Mouse (Mus musculus) heart, postnatal 14 days (tissue): ENCODE measurements around the gene Mblac2. TPM values are rescaled to one million over a fixed set of nuclear protein-coding genes. Genes with fewer than 3 reads are reported as not detected.

ENCODE experiments used
- DNase-seq, 2 experiments: peaks; one replicate each; pipeline ENCODE4 v3.0.0; 2021 to 2022
- intact Hi-C: fragments of 180-260 bp; cut with DNase I; formaldehyde crosslinking; loops from one replicate; pipeline ENCODE4 v1.15.1; 2025
- total RNA-seq, 2 experiments: library from RNA; stranded (reverse); gene quantifications; 2 replicates each; pipeline ENCODE4 v1.2.3; 2021

Gene Mblac2
- total RNA-seq, 2 experiments from 2014 or later: 2.7 to 2.8 TPM

DNA sequence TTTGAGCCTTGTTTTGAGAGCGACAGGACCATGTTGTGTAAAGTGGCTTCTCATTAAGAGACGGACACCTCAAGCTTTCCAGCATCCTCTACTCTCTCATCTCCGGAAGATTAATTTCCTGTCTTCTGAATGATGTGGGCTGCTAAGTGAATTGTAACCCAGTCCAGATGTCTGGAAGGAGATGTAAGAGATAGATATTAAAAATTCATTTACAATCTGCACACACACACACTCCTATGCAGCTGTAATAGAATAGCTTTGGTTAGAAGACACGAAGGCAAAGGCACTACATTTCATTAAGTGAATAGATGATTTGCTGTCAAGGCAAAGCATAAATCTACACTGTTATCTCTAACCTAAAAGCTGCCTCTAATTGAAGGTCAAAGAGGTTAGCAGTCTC lies 18.0 kb downstream of the Mblac2 start:
- intact Hi-C loops: no loop called here
- no peak for DNase-seq

DNA sequence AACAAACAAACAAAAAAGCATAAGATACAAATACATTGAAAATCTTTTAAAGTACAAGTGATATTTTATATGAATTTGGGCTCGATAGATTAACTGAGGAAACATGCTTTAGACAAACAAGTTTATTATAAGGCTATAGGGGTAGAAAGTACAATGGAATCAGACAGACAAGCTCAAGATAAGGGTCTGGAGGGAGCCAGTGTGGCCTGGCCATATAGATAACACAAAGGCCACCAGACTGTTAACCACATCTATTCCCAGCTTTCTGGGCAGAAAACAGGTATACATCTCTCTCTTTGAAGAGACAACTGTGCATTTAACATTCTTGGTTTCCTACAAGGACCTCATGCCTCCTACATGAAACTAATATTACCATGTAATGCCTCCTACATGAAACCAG lies 19.2 kb downstream of the Mblac2 start:
- intact Hi-C loops: no loop called here
- no peak for DNase-seq

DNA sequence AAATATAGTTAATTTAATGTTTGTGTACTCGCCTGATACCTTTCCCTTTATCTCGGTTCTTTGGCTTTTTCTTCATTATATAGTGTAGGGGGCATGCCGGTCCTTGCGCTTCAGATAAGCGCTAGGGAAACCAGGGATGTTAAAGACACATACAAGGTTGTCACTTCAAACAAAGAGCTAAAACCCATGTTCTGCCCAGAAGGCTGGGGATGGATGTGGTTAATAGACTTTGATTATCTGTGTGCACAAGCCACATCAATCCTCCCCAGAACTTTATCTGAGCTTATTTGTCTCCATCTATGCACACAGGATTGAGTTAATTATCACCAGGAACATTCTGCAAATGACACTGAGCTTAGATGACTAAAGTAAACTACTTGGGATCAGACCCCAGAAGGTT lies 25.5 kb downstream of the Mblac2 start:
- no peak for DNase-seq
- intact Hi-C loops: no loop called here

DNA sequence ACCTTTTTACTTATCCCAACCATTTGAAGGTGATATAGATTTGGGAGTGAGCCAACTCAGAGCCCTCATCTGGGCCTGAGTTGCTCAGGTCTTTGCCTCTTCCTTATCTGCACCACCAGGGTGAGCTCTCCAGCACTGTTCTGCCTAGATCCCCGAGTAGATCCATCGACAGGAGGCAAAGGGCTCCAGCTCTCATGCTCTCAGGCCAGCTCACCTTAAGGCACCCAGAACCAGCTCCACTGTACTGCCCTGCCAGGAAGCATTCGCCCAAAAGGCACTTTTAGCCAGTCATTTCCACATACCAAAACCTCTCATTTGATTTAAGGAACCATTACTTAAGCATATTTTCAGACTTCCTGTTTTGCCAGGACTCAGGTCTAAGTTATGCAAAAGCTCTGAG lies 29.8 kb downstream of the Mblac2 start:
- intact Hi-C loops: no loop called here
- DNase-seq: no peak

DNA sequence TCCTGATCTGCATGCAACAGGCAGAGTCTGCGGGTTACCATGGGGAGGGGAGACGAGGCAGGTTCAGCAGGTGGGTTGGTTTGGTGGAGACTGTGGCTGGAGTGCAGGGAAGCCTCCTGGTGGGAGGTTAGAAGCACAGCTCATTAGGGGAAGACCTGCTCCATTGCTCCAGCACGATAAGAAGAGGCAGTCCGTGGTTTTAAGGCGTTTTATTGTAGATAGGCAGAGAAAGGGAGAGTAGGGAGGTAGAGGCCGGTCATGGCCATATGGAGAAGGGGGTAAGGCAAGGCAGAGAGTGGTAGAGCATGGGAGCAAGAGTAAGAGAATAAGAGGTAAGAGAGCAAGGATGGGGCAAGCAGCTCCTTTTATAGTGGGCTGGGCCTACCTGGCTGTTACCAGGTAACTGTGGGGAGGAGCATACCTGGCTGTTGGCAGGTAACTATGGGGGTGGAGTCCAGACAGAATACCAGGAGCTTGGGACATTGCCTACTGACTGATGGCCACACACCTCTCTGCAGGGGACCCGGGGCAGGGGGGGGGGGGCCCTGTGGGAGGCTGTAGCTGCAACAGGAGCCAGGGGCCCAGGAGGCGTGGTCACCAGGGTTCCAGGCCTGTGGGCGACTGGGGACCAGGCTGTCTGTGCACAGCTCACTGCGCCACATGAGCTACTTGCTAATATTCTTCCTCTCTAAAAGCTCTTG lies 32.4 kb downstream of the Mblac2 start:
- intact Hi-C loops: no loop called here
- DNase-seq: no peak

DNA sequence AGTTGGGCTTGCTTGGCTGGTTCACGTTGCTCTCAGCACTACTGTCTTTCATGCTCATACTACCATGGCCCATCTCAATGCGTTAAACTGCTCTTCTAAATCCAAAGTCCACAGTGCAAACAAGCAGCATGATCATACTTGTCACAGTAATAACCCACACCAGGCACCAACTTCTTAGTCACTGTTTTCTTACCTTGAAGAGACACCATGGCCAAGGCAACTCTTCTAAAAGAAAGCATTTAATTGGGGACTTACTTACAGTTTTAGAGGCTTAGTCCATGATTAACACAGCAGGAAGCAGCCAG lies 32.9 kb downstream of the Mblac2 start:
- intact Hi-C loops: no loop called here
- DNase-seq: no peak

DNA sequence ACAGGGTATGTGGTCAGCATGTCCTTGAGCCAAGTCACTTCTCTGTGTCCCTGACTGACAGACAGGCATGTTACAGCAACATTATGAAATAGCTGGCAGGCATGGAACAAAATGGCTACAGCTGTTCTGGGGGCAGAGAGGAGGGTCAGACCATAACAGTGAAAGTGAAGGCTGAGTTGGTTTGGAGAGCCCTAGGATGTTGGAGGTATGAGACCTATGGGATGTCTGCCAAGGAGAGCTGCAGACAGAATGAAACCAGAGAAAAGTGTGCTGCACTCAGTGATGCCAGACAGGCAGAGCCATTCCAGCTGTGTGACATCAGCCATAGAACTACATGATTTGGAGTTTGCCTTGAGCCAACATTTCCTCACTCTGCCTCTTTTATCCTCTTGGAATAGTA lies 43.7 kb downstream of the Mblac2 start:
- intact Hi-C loops: no loop called here
- peak in 1 of 2 experiments; percentile 16 for DNase-seq

DNA sequence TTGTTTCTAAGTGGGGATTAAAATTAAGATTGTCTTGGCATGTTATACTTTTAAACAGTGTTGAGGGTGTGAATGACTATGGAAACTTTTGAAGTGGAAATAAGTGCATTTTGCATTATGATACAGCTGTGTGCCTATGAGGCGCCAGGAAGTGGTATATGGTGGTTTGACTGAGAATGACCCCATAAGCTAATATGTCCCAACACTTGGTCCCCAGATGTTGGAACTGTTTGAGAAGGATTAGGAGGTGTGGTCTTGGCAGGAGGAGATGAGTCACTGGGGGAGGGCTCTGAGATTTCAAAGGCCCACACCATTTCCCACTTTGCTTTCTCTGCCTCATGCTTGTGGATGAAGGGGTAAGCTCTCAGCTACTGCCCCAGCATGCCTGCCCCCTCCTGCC lies 44.2 kb downstream of the Mblac2 start:
- intact Hi-C loops: no loop called here

DNA sequence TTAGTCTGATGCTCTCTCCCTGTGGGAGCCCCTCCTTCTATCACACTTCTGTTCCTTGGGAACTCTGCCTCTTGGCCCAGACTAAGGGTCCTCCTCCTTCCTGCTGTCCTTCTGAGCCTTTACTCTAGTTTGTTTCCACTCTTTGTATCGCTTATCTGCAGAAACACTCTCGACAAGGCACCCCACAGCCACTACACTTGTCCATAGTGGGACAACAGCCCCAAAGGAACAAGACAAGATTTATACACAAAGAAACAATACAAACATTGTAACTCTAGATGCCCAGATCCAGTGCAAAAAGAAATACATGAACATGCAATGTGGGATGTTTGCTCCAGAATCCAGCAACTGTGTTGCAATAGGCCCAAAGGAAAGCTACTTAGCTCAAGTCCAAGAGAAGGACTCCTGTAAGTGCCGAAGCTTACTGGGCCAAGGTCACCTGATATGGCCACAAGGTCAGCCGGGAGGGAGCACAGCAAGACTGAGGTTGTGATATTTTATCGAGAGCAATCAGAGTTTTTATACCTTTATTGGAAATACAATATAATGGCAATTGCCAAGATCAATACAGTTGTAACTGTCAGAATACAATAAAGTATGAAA lies 46.0 kb downstream of the Mblac2 start:
- DNase-seq: no peak
- intact Hi-C loops: no loop called here

More for the DNA sequence above, 44.2 kb downstream of the Mblac2 start:
- no peak for DNase-seq

DNA sequence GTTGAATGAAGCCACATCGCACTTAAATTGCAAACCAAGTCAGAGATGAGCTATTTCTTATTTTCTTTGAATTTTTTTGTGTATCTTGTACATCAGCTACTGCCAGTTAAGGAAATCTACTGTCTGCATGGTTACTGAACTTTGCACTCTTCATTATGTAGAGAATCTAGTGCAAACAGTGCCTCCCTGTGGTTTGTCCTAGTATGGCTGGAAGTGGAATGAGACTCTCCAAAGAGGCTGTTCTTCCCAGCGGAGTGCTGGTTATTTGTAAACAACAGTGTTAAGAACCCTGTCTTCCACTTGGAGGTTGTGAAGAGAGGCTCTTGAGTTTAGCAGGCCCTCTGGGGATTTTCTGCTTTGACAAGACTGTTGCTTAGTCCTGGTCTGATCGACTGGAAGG lies 49.2 kb downstream of the Mblac2 start:
- intact Hi-C loops: loop anchor here (1.0 to 5.0 kb wide), 4 partner anchors 78 to 898 kb away; no protein-coding TSS in a partner anchor
- DNase-seq: peak; percentile 22 to 58

DNA sequence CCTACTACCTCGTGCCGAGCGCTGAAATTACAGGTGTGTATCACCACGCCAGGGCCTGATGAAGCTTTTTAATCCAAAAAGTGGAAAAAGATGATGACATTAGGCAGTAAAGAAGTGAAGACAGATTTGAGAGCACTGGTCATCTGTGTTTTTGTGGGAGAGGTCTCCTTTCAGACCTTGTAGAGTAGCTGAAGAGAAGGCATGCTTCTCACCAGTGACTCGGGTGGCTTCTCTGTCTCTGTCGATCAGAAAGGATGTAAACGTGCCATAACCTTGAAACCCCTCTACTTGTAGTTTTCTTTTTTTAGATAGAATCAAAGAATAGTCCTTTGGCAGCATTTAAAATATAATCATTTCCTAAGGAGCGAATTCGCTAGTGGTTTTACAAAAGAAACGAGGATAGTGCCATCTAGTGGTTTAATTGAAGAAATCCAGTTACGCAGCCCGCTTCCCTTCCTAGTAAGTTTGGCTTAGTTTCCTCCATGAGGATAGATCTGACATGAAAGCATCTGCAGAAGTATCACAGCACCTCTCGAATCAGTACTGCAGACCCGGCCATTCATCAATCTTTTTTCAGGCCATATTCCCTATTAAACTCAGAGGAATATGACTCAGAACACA lies 50.5 kb downstream of the Mblac2 start:
- DNase-seq: peak in 1 of 2 experiments; percentile 37
- intact Hi-C loops: loop anchor here (5.0 kb wide), 3 partner anchors 79 to 899 kb away; no protein-coding TSS in a partner anchor

DNA sequence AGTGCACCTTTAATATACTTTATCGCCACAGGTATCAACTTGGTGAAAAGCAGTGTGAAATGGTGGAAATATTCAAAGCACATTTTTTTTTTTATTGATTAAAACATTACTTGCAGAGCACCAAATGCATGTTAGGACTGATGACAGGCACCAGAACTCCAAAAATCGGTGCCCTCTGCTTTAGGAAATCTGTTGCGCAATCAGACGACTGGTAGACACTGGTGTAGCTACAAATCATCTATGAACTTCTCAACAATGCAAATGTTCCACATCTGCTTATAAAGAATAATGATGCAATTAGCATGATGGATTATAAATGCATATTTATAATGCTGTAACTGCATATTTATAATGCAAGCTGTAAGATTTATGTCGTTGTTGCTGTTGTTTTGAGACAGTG lies 53.0 kb downstream of the Mblac2 start:
- DNase-seq: no peak
- intact Hi-C loops: loop anchor here (5.0 kb wide), 3 partner anchors 82 to 902 kb away; no protein-coding TSS in a partner anchor

DNA sequence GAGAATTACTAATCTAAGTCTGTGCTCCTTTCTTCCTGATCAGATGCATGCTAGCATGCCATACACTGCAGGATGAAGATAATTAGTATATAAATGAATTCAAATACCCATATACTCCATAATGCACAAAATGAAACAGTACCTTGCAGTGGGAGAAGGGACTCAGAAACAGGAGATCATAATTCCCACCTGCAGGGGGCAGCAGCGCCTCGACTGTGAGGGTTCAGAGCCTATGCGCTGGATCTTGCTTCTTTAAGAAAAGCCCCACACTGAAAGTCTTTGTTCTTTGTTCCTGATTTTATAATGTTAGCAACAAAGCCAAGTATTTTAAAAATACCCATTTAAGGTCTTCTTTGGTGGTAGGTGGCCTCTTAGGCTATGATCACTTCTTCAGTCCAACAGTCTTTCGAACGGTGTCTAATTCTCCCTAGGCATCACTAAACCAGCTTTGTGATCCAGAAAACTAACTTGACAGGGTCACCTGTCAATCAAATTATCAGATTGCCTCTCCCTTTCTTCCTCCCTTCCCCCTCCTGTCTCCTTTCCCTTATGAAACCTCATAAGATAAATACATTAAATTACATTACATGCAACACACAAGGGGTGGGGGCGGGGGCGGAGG lies 56.0 kb downstream of the Mblac2 start:
- intact Hi-C loops: no loop called here
- peak; percentile 50 to 59 for DNase-seq

DNA sequence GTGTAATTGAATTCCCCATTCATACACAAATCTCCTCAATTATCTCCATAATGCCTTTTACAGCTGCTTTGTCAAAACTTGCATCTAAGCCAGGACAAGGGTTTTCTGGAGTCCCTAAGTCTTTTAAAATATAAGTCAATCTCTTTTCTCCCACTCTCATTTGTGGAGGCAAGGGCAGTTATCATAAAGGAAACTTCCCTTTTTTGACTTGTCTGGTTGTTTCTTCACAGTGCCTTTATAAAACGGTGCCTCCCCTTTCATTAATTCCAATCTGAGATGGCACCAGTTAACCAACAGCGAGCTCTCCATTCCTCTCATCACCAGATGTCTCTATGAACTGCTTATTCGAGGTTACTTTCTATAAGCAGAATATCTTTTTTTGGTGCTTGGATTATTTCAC lies 65.1 kb downstream of the Mblac2 start:
- intact Hi-C loops: no loop called here
- no peak for DNase-seq

DNA sequence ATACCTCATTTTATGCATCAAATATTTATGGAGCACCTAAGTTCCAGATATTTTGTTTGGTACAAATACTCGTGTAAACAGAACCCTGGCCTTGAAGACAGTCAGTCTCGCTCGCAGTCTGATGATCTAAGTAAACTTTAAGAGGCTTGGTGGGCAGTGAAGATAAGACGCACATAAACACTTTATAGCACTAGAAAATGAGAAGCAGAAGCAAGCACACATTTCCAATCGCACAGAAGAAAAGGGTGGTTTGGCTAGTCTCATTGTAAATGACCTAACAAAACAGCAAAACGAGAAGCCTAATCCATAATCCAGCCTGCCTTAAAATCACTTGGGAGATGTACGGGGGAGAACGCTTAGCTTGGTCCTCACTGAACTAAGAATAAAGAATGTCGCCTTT lies 71.3 kb downstream of the Mblac2 start:
- intact Hi-C loops: loop anchor here (5.0 to 10.0 kb wide), 2 partner anchors 125 to 898 kb away; partner anchors contain the start of genes Arrdc3 and Lysmd3
- no peak for DNase-seq

DNA sequence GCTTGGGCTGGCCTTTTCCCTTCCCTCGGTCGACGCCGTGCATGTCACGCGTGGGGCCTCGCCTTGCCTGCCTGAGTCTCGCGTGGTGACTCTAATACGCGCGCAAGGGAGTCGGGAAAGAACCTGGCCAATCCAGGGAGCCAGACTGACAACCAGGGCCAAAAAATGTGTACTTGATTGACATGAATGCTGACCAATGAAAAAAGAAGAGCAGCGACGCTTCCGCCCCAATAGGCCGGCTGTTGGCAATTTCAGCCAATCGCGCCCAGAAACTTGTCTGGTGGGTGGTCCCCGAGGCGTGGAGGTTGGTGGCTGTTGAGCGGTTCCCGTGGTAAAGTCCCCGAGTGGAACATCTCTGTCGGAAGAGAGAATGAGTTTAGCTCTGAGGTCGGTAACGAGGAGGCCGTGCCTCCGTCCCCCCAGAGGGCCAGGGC lies 71.8 kb downstream of the Mblac2 start, which contains the start of gene Cetn3:
Cetn3 (plus strand) TSS at position 107 of the 434 bp plus-strand sequence.
- DNase-seq: peak; percentile 87 to 89
- intact Hi-C loops: loop anchor here (5.0 to 10.0 kb wide), 2 partner anchors 126 to 898 kb away; partner anchors contain the start of genes Arrdc3 and Lysmd3

DNA sequence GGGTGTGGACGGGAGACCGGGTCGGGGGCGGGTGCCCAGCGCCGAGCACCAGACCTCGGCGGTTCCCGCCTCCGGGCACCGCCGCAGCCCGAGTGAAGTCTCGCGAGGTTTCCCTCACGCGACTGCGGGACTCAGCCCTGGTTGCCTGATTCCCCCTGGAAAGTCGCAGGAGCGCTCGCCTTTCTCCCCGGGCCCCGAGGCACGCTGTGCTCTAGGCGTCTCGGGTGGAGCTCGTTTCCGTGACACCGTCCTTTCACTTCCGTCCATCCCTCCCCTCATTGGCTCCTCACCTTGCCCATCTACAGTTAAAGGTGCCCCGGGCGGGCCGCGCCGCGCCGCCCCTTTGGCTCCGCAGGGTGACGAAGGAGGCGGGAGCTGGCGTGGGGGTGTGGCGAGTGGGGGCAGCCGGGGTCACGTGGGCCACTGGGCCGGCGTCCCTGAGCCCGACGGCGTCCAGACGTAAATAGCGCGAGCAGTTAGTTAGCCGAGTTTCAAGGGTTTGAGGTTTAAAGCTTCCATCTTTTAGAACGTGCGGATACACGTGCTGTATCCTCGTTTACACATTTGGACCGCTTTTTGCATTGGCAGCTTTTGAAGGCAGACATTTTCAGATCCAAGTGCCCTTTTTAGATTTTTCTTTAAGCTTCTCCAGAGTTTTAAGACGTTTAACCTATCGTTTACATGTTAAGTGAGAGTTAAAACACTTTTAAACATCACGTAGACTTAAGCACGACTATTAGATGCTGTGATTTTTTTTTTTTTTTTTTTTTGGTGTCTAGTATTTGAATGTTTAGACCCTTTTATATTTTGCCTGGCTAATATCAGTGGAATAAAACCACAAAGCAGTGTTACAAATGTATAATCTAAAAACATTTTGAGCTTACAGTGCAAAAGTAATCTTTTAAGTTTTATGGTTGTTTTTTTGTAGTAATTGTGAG lies 72.5 kb downstream of the Mblac2 start:
- intact Hi-C loops: loop anchor here (5.0 to 10.0 kb wide), 2 partner anchors 126 to 899 kb away; partner anchors contain the start of genes Arrdc3 and Lysmd3
- DNase-seq: peak; percentile 98 to 99

DNA sequence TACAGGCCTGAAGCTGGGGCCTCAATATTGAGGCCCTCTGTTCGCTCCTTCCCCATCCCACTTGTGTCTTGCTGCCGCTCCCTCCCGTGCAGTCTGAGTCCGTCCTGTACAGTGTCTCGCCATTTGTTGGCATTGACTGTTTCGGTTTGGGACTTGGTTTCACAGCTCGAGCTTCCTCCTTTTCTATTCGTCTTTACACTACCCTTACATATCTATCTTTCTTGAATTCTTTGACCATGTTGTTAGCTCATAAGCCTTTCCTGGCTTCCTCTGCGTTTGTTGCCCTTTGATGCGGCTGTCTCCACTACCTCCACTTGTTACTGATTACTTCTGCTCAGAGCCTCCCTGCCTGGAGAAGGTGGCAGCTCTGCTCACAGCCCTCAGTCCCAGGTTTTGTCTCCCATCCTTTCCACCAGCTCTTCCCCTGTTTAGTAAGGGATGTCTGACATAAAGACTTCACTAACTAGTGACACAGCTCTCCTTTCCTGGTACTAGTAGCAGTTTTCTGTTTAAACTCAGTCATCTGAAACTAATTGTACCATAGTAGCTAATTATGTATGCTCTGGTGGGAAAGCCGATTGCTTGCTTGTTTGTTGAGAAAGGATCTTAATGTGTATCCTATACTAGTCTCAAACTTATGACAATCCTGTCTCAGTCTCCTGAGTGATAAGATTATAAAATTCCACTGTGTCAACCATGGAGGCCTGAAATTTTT lies 74.8 kb downstream of the Mblac2 start:
- intact Hi-C loops: loop anchor here (10.0 kb wide), 1 partner anchor 901 kb away; the partner anchor contains the start of gene Arrdc3
- DNase-seq: no peak

DNA sequence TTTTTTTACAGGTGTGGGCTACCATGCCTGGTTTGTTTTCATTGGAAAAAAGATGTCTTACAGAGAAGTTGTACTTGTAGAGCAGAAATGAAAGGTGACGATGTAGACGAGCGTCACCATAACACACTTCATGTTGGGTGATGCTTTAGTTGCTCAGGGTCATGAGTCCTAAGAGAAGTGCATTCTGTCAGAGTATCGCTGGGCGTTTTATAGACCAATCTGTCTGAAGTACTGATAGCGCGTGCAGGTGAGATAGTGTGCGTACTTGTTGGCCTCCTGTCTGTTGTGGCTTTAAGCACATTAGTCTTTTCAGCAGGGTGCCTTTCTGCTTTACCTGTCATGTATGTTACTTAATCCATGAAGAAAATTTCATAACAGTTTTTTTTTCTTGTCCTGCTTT lies 79.0 kb downstream of the Mblac2 start:
- intact Hi-C loops: no loop called here
- DNase-seq: no peak
